In genomic region chr6:121226744-121227143, GRCm38 (mm10) we compare ENCODE assay signal across 21 mouse cellular contexts. TPM values are rescaled to one million over a fixed set of nuclear protein-coding genes. Genes with fewer than 3 reads are reported as not detected.
DNase-seq lines count a peak whose midpoint lies in the region; ATAC-seq lines count a peak whose summit lies in the region.
"Had no signal": no experiment of that assay in that cellular context is flagged by ENCODE, and none has a peak within 500 bp of the region (broad histone marks: within the 10 kb centered on the region; RNA-seq: fewer than 3 reads in every experiment).

No protein-coding gene starts in this region.

- H3K4me1 ChIP-seq in liver, embryonic 16.5 days (ENCODE audit: control insufficient read depth, low read depth, low read length), result peaks cover 15% of the 10 kb centered on the region
- peaks cover 16% of the 10 kb centered on the region for H3K4me1 ChIP-seq in liver, embryonic 11.5 days (replicated peaks; ENCODE audit: control insufficient read depth, insufficient read depth, low read length)
- peaks cover 4% of the 10 kb centered on the region; the same call in 1 of the 2 replicates for H3K4me1 ChIP-seq in forebrain, embryonic 10.5 days
- H3K4me1 ChIP-seq: embryonic facial prominence, embryonic 13.5 days; limb, embryonic 15.5 days; lung, embryonic 15.5 days; midbrain, embryonic 13.5 days had no signal

- peak; percentile 59 for ATAC-seq in liver, embryonic 16.5 days (ENCODE audit: low read depth)
- ATAC-seq in liver, embryonic 11.5 days (replicated peaks; ENCODE audit: low FRiP score), result no peak
- peak; percentile 36 for ATAC-seq in CD4-positive, CD25-positive, alpha-beta regulatory T cell, adult 4 months
- ATAC-seq in erythroblast, adult 5-6 weeks (replicated peaks; ENCODE audit: low FRiP score, poor library complexity, severe bottlenecking), result no peak
- ATAC-seq: forebrain, postnatal 0 days; hindbrain, postnatal 0 days; midbrain, embryonic 13.5 days had no signal

- no peaks in the 10 kb centered on the region for H3K9me3 ChIP-seq in liver, embryonic 16.5 days (replicated peaks; ENCODE audit: control insufficient read depth, low read length)
- no peaks in the 10 kb centered on the region for H3K9me3 ChIP-seq in liver, embryonic 11.5 days (ENCODE audit: control insufficient read depth, low read length)
- peaks cover 4% of the 10 kb centered on the region; the same call in 1 of the 2 replicates for H3K9me3 ChIP-seq in forebrain, embryonic 10.5 days
- H3K9me3 ChIP-seq: embryonic facial prominence, embryonic 13.5 days; hindbrain, embryonic 10.5 days; limb, embryonic 15.5 days; lung, embryonic 15.5 days; midbrain, embryonic 13.5 days had no signal

- H3K4me2 ChIP-seq in liver, embryonic 16.5 days (ENCODE audit: low read depth, low read length), result no peak overlapping the region
- no peak overlapping the region for H3K4me2 ChIP-seq in liver, embryonic 11.5 days
- H3K4me2 ChIP-seq: embryonic facial prominence, embryonic 13.5 days; limb, embryonic 15.5 days; lung, embryonic 15.5 days; midbrain, embryonic 13.5 days had no signal

- no peak overlapping the region for H3K9ac ChIP-seq in liver, embryonic 16.5 days (ENCODE audit: low read depth, low read length)
- no peak overlapping the region for H3K9ac ChIP-seq in liver, embryonic 11.5 days (ENCODE audit: low read depth, low read length)
- H3K9ac ChIP-seq: embryonic facial prominence, embryonic 13.5 days; forebrain, postnatal 0 days; limb, embryonic 15.5 days; lung, embryonic 15.5 days; midbrain, embryonic 13.5 days had no signal

- H3K27ac ChIP-seq in liver, embryonic 16.5 days (ENCODE audit: low read length), result no peak overlapping the region
- no peak overlapping the region for H3K27ac ChIP-seq in liver, embryonic 11.5 days (ENCODE audit: low read depth, low read length)
- no peak overlapping the region for H3K27ac ChIP-seq in forebrain, embryonic 10.5 days
- H3K27ac ChIP-seq: embryonic facial prominence, embryonic 13.5 days; hindbrain, embryonic 10.5 days; hindbrain, postnatal 0 days; limb, embryonic 15.5 days; lung, embryonic 15.5 days; midbrain, embryonic 13.5 days had no signal

- no peak overlapping the region for H3K4me3 ChIP-seq in liver, embryonic 16.5 days (ENCODE audit: low read depth, low read length)
- no peak overlapping the region for H3K4me3 ChIP-seq in liver, embryonic 11.5 days (ENCODE audit: low read depth, low read length)
- no peak overlapping the region for H3K4me3 ChIP-seq in forebrain, embryonic 10.5 days
- H3K4me3 ChIP-seq: embryonic facial prominence, embryonic 13.5 days; hindbrain, embryonic 10.5 days; limb, embryonic 15.5 days; lung, embryonic 15.5 days; midbrain, embryonic 13.5 days had no signal

- no peaks in the 10 kb centered on the region for H3K27me3 ChIP-seq in liver, embryonic 16.5 days (ENCODE audit: control insufficient read depth, insufficient read depth, low read depth, low read length)
- H3K27me3 ChIP-seq in liver, embryonic 11.5 days (replicated peaks; ENCODE audit: control insufficient read depth, insufficient read depth, low read length), result no peaks in the 10 kb centered on the region
- no peaks in the 10 kb centered on the region for H3K27me3 ChIP-seq in forebrain, embryonic 10.5 days (ENCODE audit: poor library complexity, severe bottlenecking)
- H3K27me3 ChIP-seq: embryonic facial prominence, embryonic 13.5 days; limb, embryonic 15.5 days; lung, embryonic 15.5 days; midbrain, embryonic 13.5 days had no signal

- H3K36me3 ChIP-seq in liver, embryonic 16.5 days (ENCODE audit: control insufficient read depth, insufficient read depth), result no peaks in the 10 kb centered on the region
- H3K36me3 ChIP-seq in liver, embryonic 11.5 days (ENCODE audit: control insufficient read depth, insufficient read depth, low read length), result no peaks in the 10 kb centered on the region
- H3K36me3 ChIP-seq in forebrain, embryonic 10.5 days (replicated peaks), result no peaks in the 10 kb centered on the region
- H3K36me3 ChIP-seq: embryonic facial prominence, embryonic 13.5 days; hindbrain, embryonic 10.5 days; limb, embryonic 15.5 days; midbrain, embryonic 13.5 days had no signal

- WGBS in liver, embryonic 16.5 days (ENCODE audit: insufficient replicate concordance), result 40% methylated on average over 2 of the region's 2 CpGs
- 65% methylated on average over 2 of the region's 2 CpGs for WGBS in liver, embryonic 11.5 days
- WGBS in forebrain, embryonic 10.5 days, result 98% methylated on average over 2 of the region's 2 CpGs

- DNase-seq in liver, embryonic 11.5 days (ENCODE audit: low spot score), result no peak
- DNase-seq in induced T-regulatory cell, adult 2 months (ENCODE audit: low read depth), result peak; percentile 42
- DNase-seq in naive thymus-derived CD4-positive, alpha-beta T cell, adult 2 months (ENCODE audit: low read depth), result peak; percentile 34
- no peak for DNase-seq in right cerebral cortex, adult 18-20 months
- no peak for DNase-seq in forebrain, embryonic 10.5 days (ENCODE audit: extremely low spot score, low spot score)
- DNase-seq: adrenal gland, postnatal 14 days; cerebellum, adult 9-11 months; forebrain, postnatal 0 days; kidney, adult 9 months; kidney, postnatal 36 days; lung, postnatal 4 days had no signal

RNA-seq across cellular contexts. Expression of gene Tuba8, which starts 16.2 kb away (rescaled TPM):
- 5.3 and 6.2 TPM in 2 replicates for polyA plus RNA-seq in liver, embryonic 16.5 days (2015; fragmentation: Nextera tagmentation; extraction: Ambion mirVana)
- polyA plus RNA-seq in liver, embryonic 11.5 days (2014; fragmentation: Nextera tagmentation; extraction: Ambion mirVana), result 10.5 and 11.5 TPM in 2 replicates
- 1 to 10 TPM in 1 of 2 experiments, under 1 TPM in 1; 0.34 to 1.2 TPM for polyA plus RNA-seq in CD4-positive, CD25-positive, alpha-beta regulatory T cell, adult 4 months (2017; shearing (Covaris generic))
- 0.40 and 0.54 TPM in 2 replicates for polyA plus RNA-seq in forebrain, embryonic 10.5 days (2016; fragmentation: Nextera tagmentation; extraction: Ambion mirVana)
- total RNA-seq in erythroblast, adult 5-6 weeks (2015; ENCODE audit: low replicate concordance), result 11.5 and 14.4 TPM in 2 replicates
- total RNA-seq in erythroblast, adult 5-6 weeks (2017; ENCODE audit: low replicate concordance), result 5.9 and 6.7 TPM in 2 replicates
- polyA plus RNA-seq: heart, embryonic 14.5 days had no signal

RNA-seq across cellular contexts. Expression of gene Usp18, which starts 19.0 kb away (rescaled TPM):
- 7.8 and 8.8 TPM in 2 replicates for polyA plus RNA-seq in liver, embryonic 16.5 days (2015; fragmentation: Nextera tagmentation; extraction: Ambion mirVana)
- 3.6 and 5.5 TPM in 2 replicates for polyA plus RNA-seq in liver, embryonic 11.5 days (2014; fragmentation: Nextera tagmentation; extraction: Ambion mirVana)
- 100 to 1,000 TPM; 123 to 154 TPM for polyA plus RNA-seq in CD4-positive, CD25-positive, alpha-beta regulatory T cell, adult 4 months (2017; shearing (Covaris generic))
- 0.26 and 0.75 TPM in 2 replicates for polyA plus RNA-seq in forebrain, embryonic 10.5 days (2016; fragmentation: Nextera tagmentation; extraction: Ambion mirVana)
- 18.8 and 38.2 TPM in 2 replicates for total RNA-seq in erythroblast, adult 5-6 weeks (2015; ENCODE audit: low replicate concordance)
- 26.9 and 27.9 TPM in 2 replicates for total RNA-seq in erythroblast, adult 5-6 weeks (2017; ENCODE audit: low replicate concordance)

RNA-seq across cellular contexts. Expression of gene Pex26, which starts 43.3 kb away (rescaled TPM):
- polyA plus RNA-seq in liver, embryonic 16.5 days (2015; fragmentation: Nextera tagmentation; extraction: Ambion mirVana), result 5.7 and 7.8 TPM in 2 replicates
- 6.0 and 6.3 TPM in 2 replicates for polyA plus RNA-seq in liver, embryonic 11.5 days (2014; fragmentation: Nextera tagmentation; extraction: Ambion mirVana)
- 1 to 10 TPM; 2.3 to 4.3 TPM for polyA plus RNA-seq in CD4-positive, CD25-positive, alpha-beta regulatory T cell, adult 4 months (2017; shearing (Covaris generic))
- polyA plus RNA-seq in forebrain, embryonic 10.5 days (2016; fragmentation: Nextera tagmentation; extraction: Ambion mirVana), result 8.0 and 10.3 TPM in 2 replicates
- total RNA-seq in erythroblast, adult 5-6 weeks (2015; ENCODE audit: low replicate concordance), result 1.7 and 3.8 TPM in 2 replicates
- total RNA-seq in erythroblast, adult 5-6 weeks (2017; ENCODE audit: low replicate concordance), result 1.3 and 1.7 TPM in 2 replicates

Comparison
In these comparisons a context has a peak if more than half of its experiments do, and no peak if none do; other contexts are left out.
1. ATAC-seq: peak in liver, embryonic 16.5 days (single experiment) and CD4-positive, CD25-positive, alpha-beta regulatory T cell, adult 4 months (single experiment); none in liver, embryonic 11.5 days (single experiment) and erythroblast, adult 5-6 weeks (single experiment).
2. DNase-seq: peak in induced T-regulatory cell, adult 2 months (single experiment) and naive thymus-derived CD4-positive, alpha-beta T cell, adult 2 months (single experiment); none in liver, embryonic 11.5 days (single experiment), right cerebral cortex, adult 18-20 months (single experiment) and forebrain, embryonic 10.5 days (single experiment).
3. RNA of gene Usp18, which starts 19.0 kb away (polyA plus RNA-seq): 123 to 154 TPM in CD4-positive, CD25-positive, alpha-beta regulatory T cell, adult 4 months; 7.8 to 8.8 TPM in liver, embryonic 16.5 days, 3.6 to 5.5 TPM in liver, embryonic 11.5 days and 0.26 to 0.75 TPM in forebrain, embryonic 10.5 days; every median in the first group is over 10 times any median in the second.